Mouse (Mus musculus) cerebellum, adult 9-11 months (tissue): Measurements from ENCODE around the gene Traf4.
"Not testable (repeated sequence)": the region's sequence is repeated elsewhere in the genome, so short reads cannot be mapped to it uniquely, and the experiment has no call there.

Experiments
- DNase-seq: peaks from one replicate; pipeline ENCODE4 v3.0.0; 2022

Gene Traf4

GRCm38 (mm10) chr11:78136132-78136531 is 29.3 kb downstream of the Traf4 start:
- DNase-seq, result no peak

GRCm38 (mm10) chr11:78135314-78135713 is 30.1 kb downstream of the Traf4 start:
- not testable (repeated sequence) for DNase-seq

GRCm38 (mm10) chr11:78134344-78134743 is 31.0 kb downstream of the Traf4 start:
- no peak for DNase-seq

GRCm38 (mm10) chr11:78133915-78134314 is 31.5 kb downstream of the Traf4 start:
- no peak for DNase-seq

GRCm38 (mm10) chr11:78129458-78129857 is 35.9 kb downstream of the Traf4 start:
- DNase-seq, result no peak

- no peak for DNase-seq
Observed at GRCm38 (mm10) chr11:78126739-78127138, 38.6 kb downstream of the Traf4 start.

- DNase-seq, result no peak
Observed at GRCm38 (mm10) chr11:78125691-78126090, 39.7 kb downstream of the Traf4 start.

GRCm38 (mm10) chr11:78123782-78124181 is 41.6 kb downstream of the Traf4 start:
- DNase-seq, result no peak

GRCm38 (mm10) chr11:78122815-78123214 is 42.6 kb downstream of the Traf4 start:
- no peak for DNase-seq

- peak; percentile 32 for DNase-seq
Observed at GRCm38 (mm10) chr11:78121176-78121575, 44.2 kb downstream of the Traf4 start.

- no peak for DNase-seq
Observed at GRCm38 (mm10) chr11:78119898-78120297, 45.5 kb downstream of the Traf4 start.

- no peak for DNase-seq
Observed at GRCm38 (mm10) chr11:78118467-78118866, 46.9 kb downstream of the Traf4 start.

GRCm38 (mm10) chr11:78116146-78116410 is 49.3 kb downstream of the Traf4 start:
- no peak for DNase-seq

GRCm38 (mm10) chr11:78115367-78116145 is 49.8 kb downstream of the Traf4 start:
- DNase-seq, result peak; percentile 97

- no peak for DNase-seq
Observed at GRCm38 (mm10) chr11:78114676-78115366, 50.6 kb downstream of the Traf4 start.

GRCm38 (mm10) chr11:78113616-78114015 is 51.8 kb downstream of the Traf4 start:
- no peak for DNase-seq
